Mouse (Mus musculus): ENCODE measurements around the gene 4930402H24Rik. TPM values are rescaled to one million over a fixed set of nuclear protein-coding genes. Genes with fewer than 3 reads are reported as not detected.
A peak's percentile ranks its signal among the peaks of the same experiment; 100 is the strongest.
"Not testable (repeated sequence)": the region's sequence is repeated elsewhere in the genome, so short reads cannot be mapped to it uniquely, and the experiment has no call there.

4930402H24Rik gene
- polyA plus RNA-seq, 1 experiment from 2014 or later, result 35.0 TPM

- no peaks in the 10 kb centered on the region for H3K36me3 ChIP-seq (ENCODE audit: control insufficient read depth, insufficient read depth, low read length)
- H3K4me3 ChIP-seq (ENCODE audit: low read length), result no peak overlapping the region
- no peak overlapping the region for H3K27ac ChIP-seq (ENCODE audit: low read depth, low read length)
- H3K9ac ChIP-seq (ENCODE audit: low read depth, low read length), result no peak overlapping the region
- no peaks in the 10 kb centered on the region for H3K4me1 ChIP-seq (ENCODE audit: control insufficient read depth, insufficient read depth, low read length)
- no peak for ATAC-seq (ENCODE audit: low FRiP score, low TSS enrichment)
- no peaks in the 10 kb centered on the region for H3K27me3 ChIP-seq (ENCODE audit: control insufficient read depth, insufficient read depth, low read length)
- H3K9me3 ChIP-seq (ENCODE audit: control insufficient read depth, low read length), result no peaks in the 10 kb centered on the region
- 82% methylated on average over 4 of the region's 4 CpGs for WGBS
- H3K4me2 ChIP-seq (replicated peaks; ENCODE audit: low read depth, low read length), result no peak overlapping the region
Measured at GRCm38 (mm10) chr2:130829496-130829895, 76.7 kb downstream of the 4930402H24Rik start.

GRCm38 (mm10) chr2:130828668-130829067, 77.5 kb downstream of the 4930402H24Rik start:
- no peaks in the 10 kb centered on the region for H3K4me1 ChIP-seq (ENCODE audit: control insufficient read depth, insufficient read depth, low read length)
- H3K27ac ChIP-seq (ENCODE audit: low read depth, low read length), result no peak overlapping the region
- no peak for ATAC-seq (ENCODE audit: low FRiP score, low TSS enrichment)
- no peaks in the 10 kb centered on the region for H3K36me3 ChIP-seq (ENCODE audit: control insufficient read depth, insufficient read depth, low read length)
- H3K27me3 ChIP-seq (ENCODE audit: control insufficient read depth, insufficient read depth, low read length), result no peaks in the 10 kb centered on the region
- H3K9me3 ChIP-seq (ENCODE audit: control insufficient read depth, low read length), result no peaks in the 10 kb centered on the region
- no peak overlapping the region for H3K9ac ChIP-seq (ENCODE audit: low read depth, low read length)
- no peak overlapping the region for H3K4me3 ChIP-seq (ENCODE audit: low read length)
- WGBS, result 69% methylated on average over 1 of the region's 1 CpGs
- H3K4me2 ChIP-seq (replicated peaks; ENCODE audit: low read depth, low read length), result no peak overlapping the region

GRCm38 (mm10) chr2:130828066-130828465, 78.1 kb downstream of the 4930402H24Rik start:
- not testable (repeated sequence) for H3K4me1 ChIP-seq (ENCODE audit: control insufficient read depth, insufficient read depth, low read length); H3K27me3 ChIP-seq (ENCODE audit: control insufficient read depth, insufficient read depth, low read length); H3K9ac ChIP-seq (ENCODE audit: low read depth, low read length); H3K4me3 ChIP-seq (ENCODE audit: low read length); H3K9me3 ChIP-seq (ENCODE audit: control insufficient read depth, low read length); H3K36me3 ChIP-seq (ENCODE audit: control insufficient read depth, insufficient read depth, low read length); H3K4me2 ChIP-seq (replicated peaks; ENCODE audit: low read depth, low read length); H3K27ac ChIP-seq (ENCODE audit: low read depth, low read length); ATAC-seq (ENCODE audit: low FRiP score, low TSS enrichment)
- 82% methylated on average over 3 of the region's 3 CpGs for WGBS

GRCm38 (mm10) chr2:130827410-130827809, 78.8 kb downstream of the 4930402H24Rik start:
- peak overlapping the region; percentile 5; the same call in 1 of the 2 replicates for H3K27ac ChIP-seq (ENCODE audit: low read depth, low read length)
- H3K4me3 ChIP-seq (ENCODE audit: low read length), result no peak overlapping the region
- WGBS, result 71% methylated on average over 2 of the region's 2 CpGs
- ATAC-seq (ENCODE audit: low FRiP score, low TSS enrichment), result no peak
- no peaks in the 10 kb centered on the region for H3K36me3 ChIP-seq (ENCODE audit: control insufficient read depth, insufficient read depth, low read length)
- H3K4me1 ChIP-seq (ENCODE audit: control insufficient read depth, insufficient read depth, low read length), result no peaks in the 10 kb centered on the region
- no peak overlapping the region for H3K4me2 ChIP-seq (replicated peaks; ENCODE audit: low read depth, low read length)
- no peaks in the 10 kb centered on the region for H3K27me3 ChIP-seq (ENCODE audit: control insufficient read depth, insufficient read depth, low read length)
- no peaks in the 10 kb centered on the region for H3K9me3 ChIP-seq (ENCODE audit: control insufficient read depth, low read length)
- no peak overlapping the region for H3K9ac ChIP-seq (ENCODE audit: low read depth, low read length)

GRCm38 (mm10) chr2:130818838-130819647, 87.2 kb downstream of the 4930402H24Rik start:
- H3K4me3 ChIP-seq (ENCODE audit: low read length), result no peak overlapping the region
- ATAC-seq (ENCODE audit: low FRiP score, low TSS enrichment), result no peak
- no peaks in the 10 kb centered on the region for H3K27me3 ChIP-seq (ENCODE audit: control insufficient read depth, insufficient read depth, low read length)
- peaks cover 7% of the 10 kb centered on the region; the same call in 1 of the 2 replicates for H3K36me3 ChIP-seq (ENCODE audit: control insufficient read depth, insufficient read depth, low read length)
- no peak overlapping the region for H3K9ac ChIP-seq (ENCODE audit: low read depth, low read length)
- no peaks in the 10 kb centered on the region for H3K4me1 ChIP-seq (ENCODE audit: control insufficient read depth, insufficient read depth, low read length)
- WGBS, result 73% methylated on average over 11 of the region's 11 CpGs
- no peak overlapping the region for H3K27ac ChIP-seq (ENCODE audit: low read depth, low read length)
- no peak overlapping the region for H3K4me2 ChIP-seq (replicated peaks; ENCODE audit: low read depth, low read length)
- H3K9me3 ChIP-seq (ENCODE audit: control insufficient read depth, low read length), result no peaks in the 10 kb centered on the region

GRCm38 (mm10) chr2:130817865-130818264, 88.3 kb downstream of the 4930402H24Rik start:
- H3K9me3 ChIP-seq (ENCODE audit: control insufficient read depth, low read length), result no peaks in the 10 kb centered on the region
- H3K27me3 ChIP-seq (ENCODE audit: control insufficient read depth, insufficient read depth, low read length), result no peaks in the 10 kb centered on the region
- no peak overlapping the region for H3K9ac ChIP-seq (ENCODE audit: low read depth, low read length)
- WGBS, result 82% methylated on average over 1 of the region's 1 CpGs
- no peak overlapping the region for H3K4me3 ChIP-seq (ENCODE audit: low read length)
- no peak overlapping the region for H3K4me2 ChIP-seq (replicated peaks; ENCODE audit: low read depth, low read length)
- no peak for ATAC-seq (ENCODE audit: low FRiP score, low TSS enrichment)
- H3K27ac ChIP-seq (ENCODE audit: low read depth, low read length), result no peak overlapping the region
- peaks cover 10% of the 10 kb centered on the region for H3K36me3 ChIP-seq (ENCODE audit: control insufficient read depth, insufficient read depth, low read length)
- H3K4me1 ChIP-seq (ENCODE audit: control insufficient read depth, insufficient read depth, low read length), result no peaks in the 10 kb centered on the region

- 82% methylated on average over 5 of the region's 5 CpGs for WGBS
- Histone ChIP-seq H3K36me3 (ENCODE audit: control insufficient read depth, insufficient read depth, low read length) (peaks cover 22% of the 10 kb centered on the region), H3K27ac (ENCODE audit: low read depth, low read length) (no peak overlapping the region), H3K27me3 (ENCODE audit: control insufficient read depth, insufficient read depth, low read length) (no peaks in the 10 kb centered on the region), H3K4me2 (replicated peaks; ENCODE audit: low read depth, low read length) (no peak overlapping the region), H3K9ac (ENCODE audit: low read depth, low read length) (no peak overlapping the region), H3K9me3 (ENCODE audit: control insufficient read depth, low read length) (no peaks in the 10 kb centered on the region), H3K4me3 (ENCODE audit: low read length) (no peak overlapping the region), H3K4me1 (ENCODE audit: control insufficient read depth, insufficient read depth, low read length) (no peaks in the 10 kb centered on the region)
- ATAC-seq (ENCODE audit: low FRiP score, low TSS enrichment), result no peak
Measured at GRCm38 (mm10) chr2:130816205-130816604, 90.0 kb downstream of the 4930402H24Rik start.

- no peak overlapping the region for H3K4me2 ChIP-seq (replicated peaks; ENCODE audit: low read depth, low read length)
- H3K9me3 ChIP-seq (ENCODE audit: control insufficient read depth, low read length), result no peaks in the 10 kb centered on the region
- no peak overlapping the region for H3K4me3 ChIP-seq (ENCODE audit: low read length)
- H3K27me3 ChIP-seq (ENCODE audit: control insufficient read depth, insufficient read depth, low read length), result no peaks in the 10 kb centered on the region
- WGBS, result 88% methylated on average over 1 of the region's 1 CpGs
- ATAC-seq (ENCODE audit: low FRiP score, low TSS enrichment), result no peak
- H3K27ac ChIP-seq (ENCODE audit: low read depth, low read length), result no peak overlapping the region
- no peak overlapping the region for H3K9ac ChIP-seq (ENCODE audit: low read depth, low read length)
- H3K36me3 ChIP-seq (ENCODE audit: control insufficient read depth, insufficient read depth, low read length), result peaks cover 34% of the 10 kb centered on the region
- no peaks in the 10 kb centered on the region for H3K4me1 ChIP-seq (ENCODE audit: control insufficient read depth, insufficient read depth, low read length)
Measured at GRCm38 (mm10) chr2:130814492-130814891, 91.7 kb downstream of the 4930402H24Rik start.

GRCm38 (mm10) chr2:130813729-130814128, 92.5 kb downstream of the 4930402H24Rik start:
- no peaks in the 10 kb centered on the region for H3K27me3 ChIP-seq (ENCODE audit: control insufficient read depth, insufficient read depth, low read length)
- ATAC-seq (ENCODE audit: low FRiP score, low TSS enrichment), result no peak
- no peaks in the 10 kb centered on the region for H3K4me1 ChIP-seq (ENCODE audit: control insufficient read depth, insufficient read depth, low read length)
- H3K9ac ChIP-seq (ENCODE audit: low read depth, low read length), result no peak overlapping the region
- H3K27ac ChIP-seq (ENCODE audit: low read depth, low read length), result no peak overlapping the region
- no peak overlapping the region for H3K4me3 ChIP-seq (ENCODE audit: low read length)
- H3K4me2 ChIP-seq (replicated peaks; ENCODE audit: low read depth, low read length), result no peak overlapping the region
- no peaks in the 10 kb centered on the region for H3K9me3 ChIP-seq (ENCODE audit: control insufficient read depth, low read length)
- peaks cover 33% of the 10 kb centered on the region for H3K36me3 ChIP-seq (ENCODE audit: control insufficient read depth, insufficient read depth, low read length)
- WGBS, result 83% methylated on average over 6 of the region's 6 CpGs

Data from kidney, embryonic 14.5 days (tissue).